Mouse (Mus musculus) thymus, postnatal 10 days (tissue): ENCODE measurements around the gene Rps18.
"Not testable (repeated sequence)": the region's sequence is repeated elsewhere in the genome, so short reads cannot be mapped to it uniquely, and the experiment has no call there.

Source experiments
- DNase-seq, 2 experiments: peaks; one replicate each; pipeline ENCODE4 v3.0.0; 2021; ENCODE audit warnings: low spot score in 2 of 2

Gene Rps18

GRCm38 (mm10) chr17:33955555-33956214, at the start of gene Rps18, which contains the start of gene Vps52:
Gene Rps18, minus strand, starts transcription at chr17:33956001.
Gene Vps52, plus strand, starts transcription at chr17:33955812.
- DNase-seq = peak; percentile 94 to 97

- peak in 1 of 2 experiments; percentile 64 for DNase-seq
Measured at GRCm38 (mm10) chr17:34003426-34003825, 47.6 kb upstream of the Rps18 start.

- DNase-seq = not testable (repeated sequence)
Measured at GRCm38 (mm10) chr17:34000796-34001195, 45.0 kb upstream of the Rps18 start.

- peak; percentile 65 to 68 for DNase-seq
Measured at GRCm38 (mm10) chr17:34000150-34000537, 44.3 kb upstream of the Rps18 start, which contains the start of gene H2-K1. Gene H2-K1, minus strand, starts transcription at chr17:34000347.

GRCm38 (mm10) chr17:33999341-34000149, 43.7 kb upstream of the Rps18 start:
- DNase-seq = peak in 1 of 2 experiments; percentile 6

GRCm38 (mm10) chr17:33998697-33999096, 42.9 kb upstream of the Rps18 start:
- DNase-seq = not testable (repeated sequence)

- not testable (repeated sequence) for DNase-seq
Measured at GRCm38 (mm10) chr17:33997025-33997424, 41.2 kb upstream of the Rps18 start.

GRCm38 (mm10) chr17:33995651-33996050, 39.9 kb upstream of the Rps18 start:
- no peak for DNase-seq

- DNase-seq = no peak
Measured at GRCm38 (mm10) chr17:33994959-33995358, 39.2 kb upstream of the Rps18 start.

- peak; percentile 5 to 71 for DNase-seq
Measured at GRCm38 (mm10) chr17:33991788-33992664, 36.2 kb upstream of the Rps18 start.

GRCm38 (mm10) chr17:33982136-33982535, 26.3 kb upstream of the Rps18 start:
- peak; percentile 56 to 81 for DNase-seq

- peak; percentile 83 for DNase-seq
Measured at GRCm38 (mm10) chr17:33981192-33981909, 25.6 kb upstream of the Rps18 start.

- no peak for DNase-seq
Measured at GRCm38 (mm10) chr17:33980181-33981035, 24.6 kb upstream of the Rps18 start.

- DNase-seq = no peak
Measured at GRCm38 (mm10) chr17:33979512-33980050, 23.8 kb upstream of the Rps18 start.

GRCm38 (mm10) chr17:33978631-33979031, 22.8 kb upstream of the Rps18 start:
- DNase-seq = no peak

GRCm38 (mm10) chr17:33977861-33978557, 22.2 kb upstream of the Rps18 start:
- no peak for DNase-seq

GRCm38 (mm10) chr17:33973572-33973971, 17.8 kb upstream of the Rps18 start:
- no peak for DNase-seq

- no peak for DNase-seq
Measured at GRCm38 (mm10) chr17:33972691-33973090, 16.9 kb upstream of the Rps18 start.

- DNase-seq = no peak
Measured at GRCm38 (mm10) chr17:33969394-33969793, 13.6 kb upstream of the Rps18 start.
